Mouse (Mus musculus) embryonic fibroblast, embryonic 13.5 days (primary cell): ENCODE data around the gene Adamts3. TPM values are rescaled to one million over a fixed set of nuclear protein-coding genes. Genes with fewer than 3 reads are reported as not detected.

Source experiments
- H3K27ac ChIP-seq: 2 replicates; pipeline ENCODE4 v1.5.1; 2012; ENCODE audit warnings: low read length, control low read depth, inconsistent platforms; ENCODE audit not compliant: insufficient read depth
- H3K4me1 ChIP-seq: 2 replicates; pipeline ENCODE4 v1.6.1; 2011; ENCODE audit warnings: low read length; ENCODE audit not compliant: control insufficient read depth, insufficient read depth
- H3K4me3 ChIP-seq: 2 replicates; pipeline ENCODE4 v1.5.1; 2011; ENCODE audit warnings: mild to moderate bottlenecking, control low read depth, low read length; ENCODE audit not compliant: insufficient read depth
- CTCF ChIP-seq: IDR thresholded peaks from 2 replicates; pipeline ENCODE4 v1.5.1; 2011; ENCODE audit warnings: mild to moderate bottlenecking, control low read depth, low read length, moderate library complexity, borderline replicate concordance; ENCODE audit not compliant: insufficient read depth
- POLR2A ChIP-seq: IDR thresholded peaks from 2 replicates; pipeline ENCODE4 v1.6.1; 2011; ENCODE audit warnings: low read depth, mild to moderate bottlenecking, control low read depth, low read length, moderate library complexity
- polyA plus RNA-seq: library from polyadenylated mRNA; stranded (reverse); fragments of >200 nt; gene quantifications from 2 replicates; pipeline ENCODE4 v1.2.4, GENCODE M21; 2011; ENCODE audit warnings: low read depth; ENCODE audit not compliant: missing spikeins, insufficient read length

Gene Adamts3
- polyA plus RNA-seq, 1 experiment = 5.1 TPM

DNA sequence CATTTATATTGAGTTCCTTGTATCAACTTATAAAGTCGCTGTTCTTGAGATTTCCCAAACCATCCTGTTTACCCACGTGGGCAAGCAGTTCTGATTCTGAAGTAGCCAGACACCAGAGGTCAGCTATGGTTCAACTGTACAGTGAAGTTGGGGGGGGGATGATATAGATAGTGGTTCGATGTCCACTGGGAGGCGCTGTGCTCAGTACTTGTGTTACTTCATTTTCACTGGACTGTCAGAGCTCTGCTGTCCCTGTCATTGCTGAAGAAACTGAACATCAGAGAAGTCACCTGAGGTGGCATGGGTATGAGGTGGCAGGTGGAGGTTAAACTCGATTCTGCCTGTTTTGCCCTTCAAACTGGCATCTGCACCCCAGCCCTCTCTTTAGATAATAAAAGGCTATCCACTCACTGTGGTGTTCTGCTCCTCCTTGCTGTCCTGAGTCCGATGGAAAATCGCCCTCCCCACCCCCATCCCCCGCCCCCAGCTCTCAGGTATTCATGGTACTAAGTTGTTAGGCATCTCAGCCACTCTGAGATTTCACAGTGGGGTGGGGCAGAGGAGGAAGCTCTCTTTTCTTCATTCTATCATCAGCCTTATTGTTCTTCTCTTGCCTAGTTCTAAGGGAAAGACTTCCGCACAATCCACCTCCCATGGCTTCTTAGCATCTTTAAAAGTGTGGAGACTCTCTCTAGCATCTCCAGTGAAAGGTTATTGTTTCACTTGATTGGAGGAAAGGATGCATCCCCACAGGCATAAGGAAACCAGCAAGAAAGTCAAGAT is 208.9 kb downstream of the Adamts3 start:
- no peak for TF ChIP-seq POLR2A
- TF ChIP-seq CTCF = no peak
- no peaks in the 10 kb centered on the region for H3K4me1 ChIP-seq
- H3K4me3 ChIP-seq = no peak overlapping the region
- no peak overlapping the region for H3K27ac ChIP-seq

- no peaks in the 10 kb centered on the region for H3K4me1 ChIP-seq
- TF ChIP-seq POLR2A = no peak
- TF ChIP-seq CTCF = no peak
- H3K4me3 ChIP-seq = no peak overlapping the region
- H3K27ac ChIP-seq = no peak overlapping the region
Measured at GRCm38 (mm10) chr5:89672950-89673349, 210.2 kb downstream of the Adamts3 start.

- Histone ChIP-seq H3K4me1 (no peaks in the 10 kb centered on the region), H3K4me3 (no peak overlapping the region), H3K27ac (no peak overlapping the region)
- TF ChIP-seq POLR2A (no peak), CTCF (no peak)
Measured at GRCm38 (mm10) chr5:89654327-89654726, 228.8 kb downstream of the Adamts3 start.

DNA sequence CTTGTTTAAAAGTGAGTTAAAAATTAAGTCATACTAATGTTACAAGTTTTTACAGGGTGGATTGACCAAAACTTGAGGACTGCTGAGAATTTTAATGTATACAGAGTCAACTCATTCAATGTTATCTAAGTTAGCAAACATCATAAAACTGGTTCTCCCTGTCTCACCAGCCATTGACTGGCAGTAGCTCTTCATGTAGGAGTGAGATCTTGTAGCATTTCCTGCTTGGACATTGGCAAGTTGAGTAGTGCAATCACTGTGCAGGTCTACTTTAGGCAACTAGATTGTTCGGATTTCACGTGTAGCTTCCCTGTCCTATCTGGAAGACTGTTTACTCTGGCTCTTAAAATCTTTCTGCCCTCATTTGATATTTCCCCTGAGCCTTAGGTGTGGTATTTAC is 229.3 kb downstream of the Adamts3 start:
- no peak overlapping the region for H3K4me3 ChIP-seq
- H3K27ac ChIP-seq = no peak overlapping the region
- TF ChIP-seq POLR2A (no peak), CTCF (no peak)
- no peaks in the 10 kb centered on the region for H3K4me1 ChIP-seq

DNA sequence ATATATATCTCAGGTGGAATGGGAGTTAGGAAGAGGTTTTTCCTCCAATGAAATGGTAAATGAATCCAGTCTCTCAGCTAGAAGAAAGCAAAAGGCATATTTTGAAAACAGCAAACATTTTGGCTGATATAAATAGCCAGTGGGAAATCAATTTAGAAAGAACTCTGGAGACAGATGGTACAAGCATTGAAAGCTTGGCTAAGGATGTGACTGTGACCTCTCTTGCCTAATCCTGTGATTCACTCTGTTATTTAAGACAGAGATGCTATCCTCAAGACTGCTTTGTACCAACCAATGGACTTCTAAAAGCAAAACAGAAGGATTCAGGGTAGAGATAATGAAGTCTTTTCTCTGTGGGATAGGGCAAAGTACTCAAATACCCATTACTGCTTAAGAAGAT is 236.2 kb downstream of the Adamts3 start:
- no peaks in the 10 kb centered on the region for H3K4me1 ChIP-seq
- H3K27ac ChIP-seq = no peak overlapping the region
- TF ChIP-seq POLR2A = no peak
- TF ChIP-seq CTCF = no peak
- H3K4me3 ChIP-seq = no peak overlapping the region

- no peak overlapping the region for H3K4me3 ChIP-seq
- H3K27ac ChIP-seq = no peak overlapping the region
- no peak for TF ChIP-seq CTCF
- TF ChIP-seq POLR2A = no peak
- no peaks in the 10 kb centered on the region for H3K4me1 ChIP-seq
Measured at GRCm38 (mm10) chr5:89635434-89635833, 247.7 kb downstream of the Adamts3 start.

DNA sequence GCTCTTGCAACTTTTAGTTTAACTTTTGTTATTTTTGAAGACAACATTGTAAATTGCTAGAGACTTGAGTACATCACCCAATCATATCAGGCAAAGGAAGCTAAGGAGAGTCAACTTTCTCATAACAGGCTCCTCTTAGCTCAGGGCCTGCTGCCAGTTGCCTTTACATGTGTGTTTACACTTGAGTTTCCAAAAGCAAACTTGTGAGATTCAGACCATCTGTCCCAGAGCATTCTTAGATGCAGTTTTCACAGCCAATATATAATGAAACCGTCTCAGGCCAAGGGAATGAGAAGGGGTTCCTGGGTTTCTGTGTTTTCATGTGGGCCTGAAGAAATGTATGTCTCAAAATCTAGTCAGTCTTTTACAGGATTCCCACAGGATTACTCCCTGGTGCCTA is 251.5 kb downstream of the Adamts3 start:
- H3K4me1 ChIP-seq = no peaks in the 10 kb centered on the region
- TF ChIP-seq POLR2A (no peak), CTCF (no peak)
- H3K27ac ChIP-seq = no peak overlapping the region
- H3K4me3 ChIP-seq = no peak overlapping the region
